Mouse (Mus musculus) splenic B cell, adult 2 months (primary cell): ENCODE data around the gene Pls3.
"Not testable (repeated sequence)": the region's sequence is repeated elsewhere in the genome, so short reads cannot be mapped to it uniquely, and the experiment has no call there.

ENCODE experiments used
- DNase-seq: peaks from one replicate; pipeline ENCODE4 v3.0.0-alpha.2; 2011; ENCODE audit warnings: low read depth, low spot score
- H3K27me3 ChIP-seq: 2 replicates; pipeline ENCODE4 v1.6.1; 2012; ENCODE audit warnings: mild to moderate bottlenecking, low read length, moderate library complexity, mixed read lengths; ENCODE audit not compliant: control insufficient read depth, poor library complexity, insufficient read depth, severe bottlenecking
- H3K36me3 ChIP-seq: 2 replicates; pipeline ENCODE4 v1.6.1; 2012; ENCODE audit warnings: mild to moderate bottlenecking, low read length, moderate library complexity, mixed read lengths; ENCODE audit not compliant: control insufficient read depth, poor library complexity, insufficient read depth, severe bottlenecking

Pls3 gene

DNA sequence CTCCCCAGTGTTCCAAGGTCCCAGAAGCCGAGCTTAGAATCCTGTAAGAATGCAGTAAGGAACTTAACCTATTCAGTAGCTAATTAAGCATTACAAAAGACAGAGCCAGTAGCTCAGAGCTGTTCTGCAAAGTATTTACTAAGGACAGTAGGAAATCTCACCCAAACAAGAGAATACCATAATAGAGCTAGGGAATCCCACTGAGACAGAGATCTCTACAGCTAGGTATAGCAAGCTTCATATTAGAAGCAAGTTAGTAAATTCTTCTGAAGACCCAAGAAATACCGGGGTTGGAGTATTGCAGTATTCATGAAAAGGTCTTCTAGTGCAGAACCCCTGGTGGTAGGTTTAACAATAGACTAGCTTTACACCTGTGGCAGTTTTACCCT, 45.1 kb downstream of the Pls3 start:
- Histone ChIP-seq H3K27me3 (no peaks in the 10 kb centered on the region), H3K36me3 (no peaks in the 10 kb centered on the region)
- DNase-seq: no peak

DNA sequence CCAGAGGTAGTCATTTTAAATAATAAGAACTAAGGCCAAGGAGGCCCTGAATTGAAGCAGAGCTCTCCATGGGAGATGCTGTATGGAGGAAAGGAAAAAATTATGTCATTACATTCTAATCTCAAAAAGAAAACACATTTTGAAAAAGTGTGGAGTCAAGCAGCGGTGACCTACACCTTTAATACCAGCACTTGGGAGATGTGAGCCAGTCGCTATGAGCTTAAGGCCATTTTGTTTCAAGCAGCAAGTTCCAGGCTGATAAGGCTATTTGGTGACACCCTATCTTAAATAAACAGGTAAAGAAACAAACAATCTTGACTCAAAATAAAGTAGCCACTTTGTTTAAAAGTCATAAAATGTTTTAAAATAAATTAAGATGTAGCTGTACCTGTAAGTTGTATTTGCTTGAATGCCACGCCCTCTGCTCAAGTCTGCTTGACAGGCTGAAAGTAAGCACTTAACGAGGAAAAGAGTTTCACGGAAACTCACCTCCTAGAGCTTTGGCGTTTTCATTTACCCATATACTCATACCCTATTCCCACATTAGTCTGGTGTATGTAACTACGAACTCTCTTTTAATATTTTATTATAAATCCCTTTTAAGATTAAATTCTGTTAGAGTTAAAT, 45.6 kb downstream of the Pls3 start:
- no peaks in the 10 kb centered on the region for H3K36me3 ChIP-seq
- DNase-seq: no peak
- H3K27me3 ChIP-seq: no peaks in the 10 kb centered on the region

DNA sequence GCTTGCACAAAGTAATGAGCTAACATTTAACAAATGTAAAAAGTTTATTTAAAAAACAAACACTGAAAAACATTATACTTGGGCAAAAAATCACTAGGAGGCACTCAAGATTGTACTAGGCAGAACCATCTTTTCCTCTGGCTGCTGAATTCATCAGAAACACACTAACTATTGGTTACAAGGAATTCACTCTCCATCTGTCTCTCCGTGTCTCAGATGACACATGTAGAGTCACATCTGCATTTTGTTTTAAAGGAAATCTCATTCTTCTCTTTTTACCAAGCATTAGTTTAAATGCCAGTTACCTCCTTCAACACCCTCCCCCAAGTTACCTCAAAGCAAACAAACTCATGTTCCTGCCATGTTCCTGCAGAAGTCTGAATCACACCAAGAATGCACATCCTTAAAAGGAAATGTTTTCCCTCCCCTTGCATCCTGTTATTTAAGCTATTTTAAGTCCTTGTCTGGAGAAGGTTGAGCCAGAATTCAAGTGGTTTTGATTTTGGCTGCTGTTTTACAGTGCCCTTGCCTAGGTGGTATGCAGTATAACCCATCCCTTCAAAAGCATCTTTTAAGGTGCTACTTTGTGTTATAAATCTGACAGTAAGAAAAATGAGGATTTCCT, 56.2 kb downstream of the Pls3 start:
- DNase-seq: no peak
- no peaks in the 10 kb centered on the region for H3K27me3 ChIP-seq
- no peaks in the 10 kb centered on the region for H3K36me3 ChIP-seq

DNA sequence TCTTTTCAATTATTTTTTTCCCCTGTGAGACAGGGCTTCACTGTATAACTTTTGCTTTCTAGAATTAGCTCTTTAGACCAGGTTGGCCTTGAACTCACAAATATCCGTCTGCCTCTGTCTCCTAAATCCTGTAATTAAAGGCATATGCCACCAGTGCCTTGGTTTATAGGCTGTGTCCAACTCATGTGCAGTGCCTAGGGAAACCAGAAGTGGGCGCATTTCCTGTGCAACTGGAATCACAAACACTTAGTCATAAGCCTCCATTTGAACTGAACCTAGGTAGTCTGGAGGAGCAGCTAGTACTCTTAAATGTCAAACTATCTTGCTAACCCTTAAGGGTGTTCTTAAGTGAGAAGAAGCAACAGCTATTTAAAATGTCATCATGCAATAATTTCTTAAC, 60.0 kb downstream of the Pls3 start:
- Histone ChIP-seq H3K36me3 (no peaks in the 10 kb centered on the region), H3K27me3 (no peaks in the 10 kb centered on the region)
- no peak for DNase-seq

DNA sequence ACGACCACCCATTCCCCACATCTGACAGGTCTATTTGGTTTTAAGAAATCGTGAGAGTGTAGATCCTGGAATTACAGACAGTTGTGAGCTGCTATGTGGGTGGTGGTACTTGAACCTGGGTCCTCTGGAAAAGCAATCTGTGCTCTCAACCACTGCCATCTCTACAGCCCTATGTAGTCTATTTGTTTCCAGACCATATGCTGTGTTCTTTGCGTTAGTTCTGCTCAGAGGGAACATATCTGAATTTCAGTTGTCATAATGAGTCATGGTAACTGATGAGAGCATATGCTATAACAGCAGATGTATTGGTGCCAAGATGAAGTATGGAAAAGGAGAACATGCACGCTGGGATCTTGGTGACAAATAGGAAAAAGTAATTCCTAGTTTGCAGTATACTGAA, 60.9 kb downstream of the Pls3 start:
- H3K27me3 ChIP-seq: no peaks in the 10 kb centered on the region
- no peak for DNase-seq
- no peaks in the 10 kb centered on the region for H3K36me3 ChIP-seq

DNA sequence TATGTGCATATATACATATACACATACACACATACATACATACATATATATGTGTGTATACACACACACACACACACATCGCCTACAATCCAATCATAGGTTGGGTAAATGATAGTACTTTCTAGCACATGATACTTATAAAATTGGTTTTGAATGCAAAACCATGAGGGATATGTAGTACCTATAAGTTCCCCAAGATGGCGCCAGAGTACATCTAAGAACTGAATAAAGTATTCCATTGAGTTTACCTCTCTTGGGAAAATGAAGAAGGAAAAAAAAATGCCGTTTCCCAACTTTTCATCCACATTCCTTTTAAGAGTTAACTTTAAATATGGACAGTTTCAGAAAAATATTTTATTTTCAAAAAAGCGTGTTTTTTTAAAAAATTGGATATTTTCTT, 78.4 kb downstream of the Pls3 start:
- H3K36me3 ChIP-seq: no peaks in the 10 kb centered on the region
- H3K27me3 ChIP-seq: no peaks in the 10 kb centered on the region
- peak; percentile 23 for DNase-seq

DNA sequence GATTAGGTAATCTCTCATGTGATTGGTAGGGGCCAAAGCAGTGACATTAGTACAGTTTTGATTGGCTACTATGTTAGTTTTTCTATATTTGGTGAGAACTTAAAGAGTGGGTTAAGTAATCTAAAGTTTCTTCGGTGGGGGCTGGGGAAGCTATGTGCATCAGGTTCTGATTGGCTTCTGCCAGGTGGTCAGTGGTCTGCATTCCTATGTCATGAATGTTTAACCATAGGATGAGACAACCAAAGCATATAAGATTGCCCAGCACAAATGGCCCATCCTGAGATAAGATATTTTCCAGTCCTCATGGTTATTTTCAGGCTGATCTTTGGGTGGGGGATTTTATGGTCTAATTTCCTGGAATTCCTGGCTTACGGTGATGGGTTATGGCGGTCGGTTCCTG, 95.2 kb downstream of the Pls3 start:
- H3K36me3 ChIP-seq: no peaks in the 10 kb centered on the region
- no peak for DNase-seq
- no peaks in the 10 kb centered on the region for H3K27me3 ChIP-seq

DNA sequence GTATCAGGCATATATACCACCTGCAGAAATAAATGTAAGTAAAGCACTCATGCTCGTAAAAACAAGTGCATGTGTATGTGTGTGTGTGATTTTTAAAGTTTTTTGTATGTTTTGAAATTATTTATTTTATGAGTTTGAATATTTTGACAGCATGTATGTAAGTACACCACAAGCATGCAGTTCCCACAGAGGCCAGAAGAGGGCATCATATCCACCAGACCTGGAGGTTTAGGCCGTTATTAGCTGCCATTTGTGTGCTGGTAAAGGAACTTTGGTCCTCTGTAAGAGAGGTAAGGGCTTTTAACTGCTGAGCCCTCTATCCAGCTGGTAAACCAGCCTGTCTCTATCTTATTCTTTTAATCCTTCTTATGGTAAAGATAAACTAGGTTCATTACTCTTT, 97.5 kb downstream of the Pls3 start:
- peak; percentile 1 for DNase-seq
- Histone ChIP-seq H3K36me3 (no peaks in the 10 kb centered on the region), H3K27me3 (no peaks in the 10 kb centered on the region)

DNA sequence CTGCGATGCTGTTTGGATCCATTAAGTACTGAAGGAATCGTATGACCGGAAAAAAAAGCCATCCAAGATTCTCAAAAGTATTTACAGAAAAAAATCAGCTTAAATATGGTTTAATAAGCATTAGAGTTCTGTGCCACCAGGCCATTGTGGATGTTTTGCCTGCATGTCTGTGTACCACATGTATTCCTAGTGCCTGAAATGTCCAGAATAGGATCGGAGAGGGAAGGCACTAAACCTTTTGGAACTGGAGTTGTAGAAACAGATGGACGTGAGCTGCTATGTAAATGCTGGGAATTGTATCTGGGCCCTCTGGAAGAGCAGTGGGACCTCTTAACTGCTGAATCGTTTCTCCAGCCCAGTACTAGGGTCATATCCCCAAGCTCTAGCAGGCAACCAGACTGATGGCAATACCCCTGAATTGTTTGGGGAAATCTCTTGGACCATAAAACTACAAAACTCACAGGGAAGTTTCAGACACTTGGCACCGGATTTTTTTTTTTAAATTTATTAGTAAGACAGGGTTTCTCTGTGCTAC, 110.1 kb downstream of the Pls3 start:
- Histone ChIP-seq H3K36me3 (no peaks in the 10 kb centered on the region), H3K27me3 (no peaks in the 10 kb centered on the region)
- no peak for DNase-seq

DNA sequence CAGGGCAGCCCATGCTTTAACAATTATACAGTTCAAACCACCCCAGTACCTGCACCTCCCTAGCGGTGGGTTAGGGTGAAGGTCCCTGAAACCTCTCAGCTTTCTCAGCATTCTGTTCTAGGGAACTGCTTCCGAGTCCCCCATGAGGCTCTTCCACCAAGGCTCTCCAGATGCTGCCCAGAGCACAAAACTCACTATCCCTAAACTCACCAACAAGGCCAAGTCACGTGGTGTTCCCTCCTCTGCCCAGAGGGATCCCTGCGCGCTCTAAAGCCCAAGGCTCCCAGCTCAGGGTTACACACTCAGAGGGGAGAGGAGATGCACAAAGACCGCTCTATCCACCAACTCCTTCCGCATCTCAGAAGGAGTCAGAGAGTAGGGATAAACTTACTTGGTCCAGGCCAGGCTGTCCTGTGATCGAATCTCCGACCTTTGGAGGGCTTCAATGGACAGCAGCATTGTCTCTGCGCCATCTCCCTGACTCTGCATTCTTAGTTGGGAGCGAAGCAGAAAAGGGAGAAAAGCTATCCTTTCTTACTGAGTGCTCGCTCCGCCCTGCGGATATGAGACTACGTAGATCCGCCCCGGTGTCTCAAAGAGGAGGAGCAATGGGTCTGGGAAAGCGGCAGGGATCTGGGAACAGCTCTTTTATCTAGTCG, 110.7 kb downstream of the Pls3 start:
- no peaks in the 10 kb centered on the region for H3K27me3 ChIP-seq
- peak; percentile 13 for DNase-seq
- H3K36me3 ChIP-seq: no peaks in the 10 kb centered on the region

DNA sequence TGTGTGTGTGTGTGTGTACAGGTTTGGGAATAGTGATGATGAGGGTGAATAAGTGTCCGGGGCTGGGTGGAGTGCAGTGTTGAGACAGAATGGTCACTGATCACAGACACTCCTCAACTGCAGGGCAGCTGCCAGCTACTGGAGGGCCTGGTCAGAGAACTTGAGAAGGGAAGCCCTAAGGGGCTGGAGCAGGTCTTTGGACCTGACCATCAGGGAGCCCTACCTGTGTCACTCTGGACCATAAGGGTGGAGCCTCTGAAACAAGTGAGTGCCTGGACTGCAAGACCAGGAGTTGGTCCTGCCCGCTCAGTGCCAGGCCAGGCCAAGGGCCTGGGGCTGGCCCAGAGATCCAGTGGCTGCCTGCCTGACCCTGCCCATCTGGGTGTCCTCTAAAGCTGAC, 115.5 kb downstream of the Pls3 start:
- H3K27me3 ChIP-seq, H3K36me3 ChIP-seq, DNase-seq: not testable (repeated sequence)

DNA sequence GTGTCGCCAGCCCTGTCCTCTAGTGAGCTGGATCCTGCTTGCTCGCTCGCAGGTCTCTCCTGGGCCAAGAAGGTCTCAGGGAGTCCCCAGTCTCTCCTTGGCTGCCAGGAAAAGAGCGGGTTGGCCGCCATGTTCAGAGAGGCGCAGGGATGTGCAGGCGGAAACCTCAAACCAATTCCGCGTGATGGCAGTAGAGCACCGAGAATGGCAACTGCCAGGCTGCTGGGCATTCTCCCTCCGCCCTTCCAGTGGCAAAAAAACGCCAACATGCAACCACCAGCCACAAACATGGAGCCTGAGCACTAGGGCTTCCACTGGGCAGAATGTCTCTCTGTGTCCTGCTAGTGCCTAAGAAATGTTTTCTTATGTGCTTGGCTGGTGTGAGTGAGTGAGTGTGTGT, 115.9 kb downstream of the Pls3 start:
- not testable (repeated sequence) for H3K36me3 ChIP-seq, H3K27me3 ChIP-seq, DNase-seq

DNA sequence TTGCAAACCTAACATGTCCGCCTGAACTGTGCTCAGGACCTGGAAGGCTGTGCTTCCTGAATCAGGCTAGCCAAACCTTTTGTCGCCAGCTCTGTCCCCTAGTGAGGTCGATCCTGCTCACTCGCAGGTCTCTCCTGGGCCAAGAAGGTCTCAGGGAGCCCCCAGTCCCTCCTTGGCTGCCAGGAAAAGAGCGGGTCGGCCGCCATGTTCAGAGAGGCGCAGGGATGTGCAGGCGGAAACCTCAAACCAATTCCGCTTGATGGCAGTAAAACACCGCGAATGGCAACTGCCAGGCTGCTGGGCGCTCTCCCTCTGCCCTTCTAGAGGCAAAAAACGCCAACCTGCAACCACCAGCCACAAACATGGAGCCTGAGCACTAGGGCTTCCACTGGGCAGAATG, 117.0 kb downstream of the Pls3 start:
- DNase-seq, H3K36me3 ChIP-seq, H3K27me3 ChIP-seq: not testable (repeated sequence)

DNA sequence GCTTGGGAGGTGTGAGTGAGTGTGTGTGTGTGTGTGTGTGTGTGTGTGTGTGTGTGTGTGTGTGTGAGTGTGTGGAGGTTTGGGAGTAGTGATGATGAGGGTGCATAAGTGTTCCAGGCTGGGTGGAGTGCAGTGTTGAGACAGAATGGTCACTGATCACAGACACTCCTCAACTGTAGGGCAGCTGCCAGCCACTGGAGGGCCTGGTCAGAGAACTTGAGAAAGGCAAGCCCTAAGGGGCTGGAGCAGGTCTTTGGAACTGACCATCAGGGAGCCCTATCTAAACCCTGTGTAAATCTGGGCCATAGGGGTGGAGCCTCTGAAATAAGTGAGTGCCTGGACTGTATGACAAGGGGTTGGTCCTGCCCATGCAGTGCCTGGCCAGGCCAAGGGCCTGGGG, 120.5 kb downstream of the Pls3 start:
- not testable (repeated sequence) for DNase-seq, H3K36me3 ChIP-seq

DNA sequence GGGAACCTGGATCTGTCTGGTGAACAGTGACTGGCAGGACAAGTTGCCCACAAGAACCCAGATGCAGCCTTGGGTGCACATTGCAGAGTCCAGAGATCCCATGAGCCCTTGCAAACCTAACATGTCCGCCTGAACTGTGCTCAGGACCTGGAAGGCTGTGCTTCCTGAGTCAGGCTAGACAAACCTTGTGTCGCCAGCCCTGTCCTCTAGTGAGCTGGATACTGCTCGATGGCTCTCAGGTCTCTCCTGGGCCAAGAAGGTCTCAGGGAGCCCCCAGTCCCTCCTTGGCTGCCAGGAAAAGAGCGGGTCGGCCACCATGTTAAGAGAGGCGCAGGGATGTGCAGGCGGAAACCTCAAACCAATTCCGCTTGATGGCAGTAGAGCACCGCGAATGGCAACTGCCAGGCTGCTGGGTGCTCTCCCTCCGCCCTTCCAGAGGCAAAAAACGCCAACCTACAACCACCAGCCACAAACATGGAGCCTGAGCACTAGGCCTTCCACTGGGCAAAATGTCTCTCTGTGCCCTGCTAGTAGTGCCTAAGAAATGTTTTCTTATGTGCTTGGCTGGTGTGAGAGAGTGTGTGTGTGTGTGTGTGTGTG, 124.8 kb downstream of the Pls3 start:
- H3K36me3 ChIP-seq, H3K27me3 ChIP-seq, DNase-seq: not testable (repeated sequence)

More for the DNA sequence above, 120.5 kb downstream of the Pls3 start:
- H3K27me3 ChIP-seq: not testable (repeated sequence)
